Mouse (Mus musculus) liver, embryonic 14.5 days (tissue): ENCODE measurements around the gene Adamts9. TPM values are rescaled to one million over a fixed set of nuclear protein-coding genes. Genes with fewer than 3 reads are reported as not detected.

Source experiments
- ATAC-seq: fragments of 200-750 bp; cut with Nextera tagmentation; 2 replicates; pipeline ENCODE4 v1.8.0; 2017; ENCODE audit warnings: moderate number of reproducible peaks, mild to moderate bottlenecking, moderate library complexity; ENCODE audit not compliant: insufficient read depth
- DNase-seq, 3 experiments: peaks; one replicate each; pipeline ENCODE4 v3.0.0-alpha.2; 2012 to 2013; ENCODE audit warnings: low read depth in 3 of 3, low spot score in 3 of 3
- H3K27ac ChIP-seq: fragments of 300-500 bp; sonication (generic); 2 replicates; pipeline ENCODE4 v1.5.1; 2014; ENCODE audit warnings: moderate library complexity, mild to moderate bottlenecking, control low read depth, inconsistent platforms
- H3K27me3 ChIP-seq: fragments of 300-500 bp; sonication (generic); 2 replicates; pipeline ENCODE4 v1.6.1; 2014; ENCODE audit warnings: mild to moderate bottlenecking, low read length, moderate library complexity; ENCODE audit not compliant: control insufficient read depth, insufficient read depth
- H3K36me3 ChIP-seq: fragments of 300-500 bp; sonication (generic); replicated peaks from 2 replicates; pipeline ENCODE4 v1.6.1; 2014; ENCODE audit warnings: low read depth; ENCODE audit not compliant: control insufficient read depth, insufficient read depth
- H3K4me1 ChIP-seq, 2 experiments: fragments of 200-500 bp in 1 of 2; fragments of 300-500 bp in 1 of 2; sonication (generic) in 1 of 2; replicated peaks; 2 replicates each; pipeline ENCODE4 v1.6.1; 2012 to 2014; ENCODE audit warnings: antibody characterized with exemption in 1 of 2, inconsistent platforms in 1 of 2, low read length in 1 of 2; ENCODE audit not compliant: control insufficient read depth in 2 of 2, insufficient read depth in 2 of 2
- H3K4me2 ChIP-seq: fragments of 300-500 bp; sonication (generic); 2 replicates; pipeline ENCODE4 v1.6.1; 2014; ENCODE audit warnings: low read depth, mild to moderate bottlenecking, control low read depth, moderate library complexity
- H3K4me3 ChIP-seq, 2 experiments: fragments of 200-500 bp in 1 of 2; fragments of 300-500 bp in 1 of 2; sonication (generic) in 1 of 2; 2 replicates each; pipeline ENCODE4 v1.5.1; 2012 to 2014; ENCODE audit warnings: low read depth in 2 of 2, low read length in 2 of 2, mild to moderate bottlenecking in 2 of 2, control low read depth in 1 of 2, inconsistent platforms in 1 of 2, moderate library complexity in 1 of 2; ENCODE audit not compliant: insufficient read depth in 1 of 2
- H3K9ac ChIP-seq: fragments of 300-500 bp; sonication (generic); replicated peaks from 2 replicates; pipeline ENCODE4 v1.6.1; 2014; ENCODE audit warnings: mild to moderate bottlenecking, control low read depth, moderate library complexity
- H3K9me3 ChIP-seq: fragments of 300-500 bp; sonication (generic); 2 replicates; pipeline ENCODE4 v1.6.1; 2016; ENCODE audit warnings: low read length, mixed read lengths; ENCODE audit not compliant: control insufficient read depth
- CTCF ChIP-seq: IDR thresholded peaks from 2 replicates; pipeline ENCODE4 v1.5.1; 2016; ENCODE audit warnings: antibody characterized with exemption, low read depth, control low read depth
- EP300 ChIP-seq: IDR thresholded peaks from 2 replicates; pipeline ENCODE4 v1.6.1; 2016; ENCODE audit warnings: antibody characterized with exemption, low read depth
- whole genome bisulfite sequencing: fragments of 180-500 bp; shearing (Covaris S2); extraction: QIAGEN DNeasy Blood & Tissue Kit; methylation state at CpG from one replicate; pipeline ENCODE4 v1.1.7; 2014; ENCODE audit not compliant: insufficient replicate concordance; 5-methylcytosine and 5-hydroxymethylcytosine counted together
- polyA plus RNA-seq, 2 experiments: library from polyadenylated mRNA; depleted of rRNA in 1 of 2; stranded (reverse) in 1 of 2; unstranded in 1 of 2; fragments of >200 nt; fragmentation: Nextera tagmentation in 1 of 2; extraction: Ambion mirVana in 1 of 2; gene quantifications; 2 replicates each; pipeline versions ENCODE4 v1.2.1 to v1.2.3; 2012 to 2014

The Adamts9 gene
- polyA plus RNA-seq, 2 experiments = 0.50 to 1.2 TPM

- H3K4me3 ChIP-seq = no peak overlapping the region
- no peak overlapping the region for H3K9ac ChIP-seq
- no peak for DNase-seq
- no peak overlapping the region for H3K27ac ChIP-seq
- H3K36me3 ChIP-seq = no peaks in the 10 kb centered on the region
- H3K4me1 ChIP-seq = peaks cover 0 to 2% of the 10 kb centered on the region in 2 experiments; a peak in 1 of 4 replicates
- no peaks in the 10 kb centered on the region for H3K27me3 ChIP-seq
- TF ChIP-seq EP300 = no peak
- TF ChIP-seq CTCF = no peak
- H3K4me2 ChIP-seq = no peak overlapping the region
- no peak for ATAC-seq
- 39% methylated on average over 7 of the region's 7 CpGs for WGBS
- H3K9me3 ChIP-seq = no peaks in the 10 kb centered on the region
Measured at GRCm38 (mm10) chr6:92728514-92728913, 214.8 kb downstream of the Adamts9 start.

GRCm38 (mm10) chr6:92728084-92728483, 215.2 kb downstream of the Adamts9 start:
- H3K9ac ChIP-seq = no peak overlapping the region
- WGBS = 4% methylated on average over 10 of the region's 10 CpGs
- H3K27me3 ChIP-seq = no peaks in the 10 kb centered on the region
- no peak overlapping the region for H3K4me3 ChIP-seq
- H3K4me2 ChIP-seq = no peak overlapping the region
- H3K36me3 ChIP-seq = no peaks in the 10 kb centered on the region
- H3K9me3 ChIP-seq = no peaks in the 10 kb centered on the region
- H3K4me1 ChIP-seq = peaks cover 0 to 2% of the 10 kb centered on the region in 2 experiments; a peak in 1 of 4 replicates
- no peak overlapping the region for H3K27ac ChIP-seq
- TF ChIP-seq CTCF (peak; percentile 83), EP300 (no peak)
- ATAC-seq (no peak), DNase-seq (peak in 1 of 3 experiments; percentile 5)

GRCm38 (mm10) chr6:92727351-92727986, 215.8 kb downstream of the Adamts9 start:
- ATAC-seq = no peak
- WGBS = 24% methylated on average over 7 of the region's 7 CpGs
- no peak for DNase-seq

GRCm38 (mm10) chr6:92726121-92726520, 217.2 kb downstream of the Adamts9 start:
- 51% methylated on average over 5 of the region's 5 CpGs for WGBS
- TF ChIP-seq EP300 = no peak
- TF ChIP-seq CTCF = no peak
- ATAC-seq (no peak), DNase-seq (no peak)
- no peaks in the 10 kb centered on the region for H3K27me3 ChIP-seq
- H3K9ac ChIP-seq = no peak overlapping the region
- no peaks in the 10 kb centered on the region for H3K36me3 ChIP-seq
- no peak overlapping the region for H3K27ac ChIP-seq
- H3K4me3 ChIP-seq = no peak overlapping the region
- H3K4me2 ChIP-seq = no peak overlapping the region
- H3K4me1 ChIP-seq = peaks cover 0 to 2% of the 10 kb centered on the region in 2 experiments; a peak in 1 of 4 replicates
- no peaks in the 10 kb centered on the region for H3K9me3 ChIP-seq

More at GRCm38 (mm10) chr6:92727351-92727986, 215.8 kb downstream of the Adamts9 start:
- TF ChIP-seq CTCF = no peak
- Histone ChIP-seq H3K27me3 (no peaks in the 10 kb centered on the region), H3K36me3 (no peaks in the 10 kb centered on the region), H3K9me3 (no peaks in the 10 kb centered on the region), H3K9ac (no peak overlapping the region), H3K27ac (no peak overlapping the region), H3K4me1 (peaks cover 0 to 2% of the 10 kb centered on the region in 2 experiments; a peak in 1 of 4 replicates), H3K4me2 (no peak overlapping the region), H3K4me3 (no peak overlapping the region)

GRCm38 (mm10) chr6:92724394-92724793, 218.9 kb downstream of the Adamts9 start:
- Histone ChIP-seq H3K9ac (no peak overlapping the region), H3K9me3 (no peaks in the 10 kb centered on the region), H3K4me2 (no peak overlapping the region), H3K36me3 (no peaks in the 10 kb centered on the region), H3K4me1 (peaks cover 0 to 2% of the 10 kb centered on the region in 2 experiments; a peak in 1 of 4 replicates), H3K27ac (no peak overlapping the region), H3K27me3 (no peaks in the 10 kb centered on the region), H3K4me3 (no peak overlapping the region)
- TF ChIP-seq EP300 (no peak), CTCF (no peak)
- no peak for ATAC-seq
- no peak for DNase-seq
- WGBS = 48% methylated on average over 2 of the region's 2 CpGs

Other genes starting within 250 kb of the Adamts9 start
- gene Prickle2, start 237.3 kb downstream of the Adamts9 start, polyA plus RNA-seq (2012; rRNA removed) = 0.11 and 0.15 TPM in 2 replicates
- gene Prickle2, start 237.3 kb downstream of the Adamts9 start, polyA plus RNA-seq (2014; fragmentation: Nextera tagmentation; extraction: Ambion mirVana) = 0.20 and 0.28 TPM in 2 replicates
- gene A730049H05Rik, start 127.0 kb downstream of the Adamts9 start, polyA plus RNA-seq (2012; rRNA removed) = 0.02 TPM in 2 replicates
- 0.22 TPM in 1 of 2 replicates, not detected in the other for gene A730049H05Rik, start 127.0 kb downstream of the Adamts9 start, polyA plus RNA-seq (2014; fragmentation: Nextera tagmentation; extraction: Ambion mirVana)
- not detected in 2 replicates for gene Gm15737, start 74.1 kb downstream of the Adamts9 start, polyA plus RNA-seq (2012; rRNA removed)
- not detected in 2 replicates for gene Gm15737, start 74.1 kb downstream of the Adamts9 start, polyA plus RNA-seq (2014; fragmentation: Nextera tagmentation; extraction: Ambion mirVana)